Mouse (Mus musculus): Measurements from ENCODE around the gene Clcnkb.
A peak's percentile ranks its signal among the peaks of the same experiment; 100 is the strongest.

Clcnkb gene

DNA sequence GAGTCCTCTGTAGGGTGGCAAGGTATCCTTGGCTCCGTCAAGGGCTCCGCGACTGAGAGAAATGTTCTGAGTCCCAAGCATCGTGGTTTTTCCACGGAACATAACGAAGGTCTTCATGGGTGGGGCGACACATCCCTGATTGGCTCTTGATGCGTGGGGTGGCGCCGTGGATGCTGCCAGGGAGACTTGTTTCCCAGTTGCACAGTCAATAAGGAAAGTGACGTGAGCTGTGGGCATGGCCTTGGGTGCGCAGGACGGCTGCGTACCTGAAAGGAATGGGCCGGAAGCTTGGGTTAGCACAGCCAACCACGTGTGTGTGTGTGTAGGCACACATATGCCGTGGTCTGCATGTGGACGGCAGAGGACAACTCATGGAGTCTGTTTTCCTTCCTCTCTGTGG lies 17.4 kb upstream of the Clcnkb start:
- DNase-seq (ENCODE audit: low spot score in 2 of 2): no peak

DNA sequence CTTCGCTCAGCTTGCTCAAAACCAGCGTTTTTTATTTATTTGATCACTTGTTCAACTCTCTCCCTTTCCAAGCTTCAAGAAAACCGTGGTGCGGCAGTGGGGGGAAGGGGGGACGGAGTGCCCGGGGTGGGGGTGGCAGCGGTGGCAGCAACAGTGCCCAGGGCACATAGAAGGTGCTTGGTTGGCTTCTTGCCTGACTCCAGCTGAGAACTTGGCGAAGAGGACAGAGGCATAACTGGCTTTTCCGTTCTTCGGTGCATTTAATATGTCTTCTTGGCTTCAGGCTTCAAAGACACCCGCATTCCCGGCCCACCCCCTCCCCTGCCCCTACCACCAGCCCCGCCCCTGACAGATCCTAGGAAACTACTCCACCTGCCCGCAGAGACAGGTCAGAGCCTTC lies 16.9 kb upstream of the Clcnkb start:
- no peak for DNase-seq (ENCODE audit: low spot score in 2 of 2)

DNA sequence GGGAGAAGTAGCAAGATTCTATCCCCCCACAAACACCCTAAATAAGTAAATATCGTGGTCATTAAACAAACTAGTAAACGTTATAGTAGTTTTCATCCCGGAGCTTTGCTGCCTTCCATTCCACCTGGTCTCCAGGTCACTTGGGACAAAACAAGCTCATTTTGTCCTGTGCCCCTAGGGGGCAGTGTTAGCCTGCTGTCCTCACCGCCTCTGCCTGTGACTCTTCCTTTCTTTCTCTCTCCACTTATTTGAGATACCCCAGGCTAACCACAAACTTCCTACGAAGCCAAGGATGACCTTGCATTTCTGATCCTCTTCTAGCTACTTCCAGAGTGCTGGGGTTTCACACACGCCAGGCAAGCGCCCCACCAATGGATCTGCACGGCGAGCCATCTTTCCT lies 15.2 kb upstream of the Clcnkb start:
- peak in 1 of 2 experiments; percentile 47 for DNase-seq (ENCODE audit: low spot score in 2 of 2)

DNA sequence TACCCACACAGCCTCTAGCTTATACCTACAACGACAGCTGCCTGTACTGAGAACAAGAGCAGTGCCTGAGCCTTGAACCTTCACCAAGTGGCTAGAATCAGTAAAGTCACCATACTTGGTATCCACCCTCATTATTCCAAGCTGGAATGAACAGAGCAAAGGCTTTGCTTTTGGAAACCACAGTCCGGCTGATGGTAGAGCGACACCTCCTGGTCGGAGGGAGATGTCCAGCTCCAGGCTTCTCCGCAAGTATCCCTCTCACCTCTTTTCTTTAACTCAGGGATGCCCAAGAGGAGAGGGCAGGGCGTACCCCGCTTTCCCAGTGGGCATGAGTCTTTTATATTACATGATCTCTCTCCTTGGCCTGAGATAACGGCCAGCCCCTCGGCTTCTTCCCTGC lies 14.0 kb upstream of the Clcnkb start:
- no peak for DNase-seq (ENCODE audit: low spot score in 2 of 2)

DNA sequence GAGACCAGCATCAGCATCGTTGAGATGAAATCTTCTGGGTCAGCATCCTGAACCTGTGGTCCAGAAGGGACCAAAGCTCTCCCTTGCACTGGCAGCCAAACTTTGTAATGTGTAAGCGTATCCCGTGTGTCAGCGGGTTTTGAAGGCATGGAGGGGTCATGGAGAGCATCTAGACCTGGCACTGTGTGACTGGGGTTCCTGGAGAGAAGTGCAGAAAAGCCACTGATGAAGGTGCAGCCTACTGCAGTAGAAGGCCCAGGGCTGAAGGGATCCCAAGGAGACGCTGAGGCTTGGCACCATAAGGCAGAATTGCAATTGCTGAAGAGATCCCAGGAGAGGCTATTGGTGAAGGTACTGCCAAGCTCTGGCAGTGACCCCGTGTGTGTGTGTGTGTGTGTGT lies 13.6 kb upstream of the Clcnkb start:
- DNase-seq (ENCODE audit: low spot score in 2 of 2): no peak

DNA sequence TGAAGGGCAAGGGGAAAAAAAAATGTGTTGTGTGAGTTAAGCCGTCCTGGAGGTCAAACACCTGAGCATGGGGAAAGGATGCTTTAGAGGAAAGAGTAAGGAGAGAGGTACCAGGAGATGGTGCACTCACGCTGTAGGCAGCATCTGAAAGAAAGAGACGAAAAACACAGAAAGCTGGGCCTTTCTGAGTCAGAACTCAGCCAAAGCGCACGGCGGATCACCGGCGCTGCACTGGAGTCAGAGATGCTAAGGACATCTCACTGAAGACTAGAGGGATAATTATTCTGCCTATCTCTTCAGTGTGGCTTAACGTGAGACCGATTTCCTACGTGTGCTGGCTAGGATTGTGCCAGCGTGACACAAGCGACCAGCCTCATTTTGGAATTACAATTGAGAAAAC lies 12.1 kb upstream of the Clcnkb start:
- no peak for DNase-seq (ENCODE audit: low spot score in 2 of 2)

DNA sequence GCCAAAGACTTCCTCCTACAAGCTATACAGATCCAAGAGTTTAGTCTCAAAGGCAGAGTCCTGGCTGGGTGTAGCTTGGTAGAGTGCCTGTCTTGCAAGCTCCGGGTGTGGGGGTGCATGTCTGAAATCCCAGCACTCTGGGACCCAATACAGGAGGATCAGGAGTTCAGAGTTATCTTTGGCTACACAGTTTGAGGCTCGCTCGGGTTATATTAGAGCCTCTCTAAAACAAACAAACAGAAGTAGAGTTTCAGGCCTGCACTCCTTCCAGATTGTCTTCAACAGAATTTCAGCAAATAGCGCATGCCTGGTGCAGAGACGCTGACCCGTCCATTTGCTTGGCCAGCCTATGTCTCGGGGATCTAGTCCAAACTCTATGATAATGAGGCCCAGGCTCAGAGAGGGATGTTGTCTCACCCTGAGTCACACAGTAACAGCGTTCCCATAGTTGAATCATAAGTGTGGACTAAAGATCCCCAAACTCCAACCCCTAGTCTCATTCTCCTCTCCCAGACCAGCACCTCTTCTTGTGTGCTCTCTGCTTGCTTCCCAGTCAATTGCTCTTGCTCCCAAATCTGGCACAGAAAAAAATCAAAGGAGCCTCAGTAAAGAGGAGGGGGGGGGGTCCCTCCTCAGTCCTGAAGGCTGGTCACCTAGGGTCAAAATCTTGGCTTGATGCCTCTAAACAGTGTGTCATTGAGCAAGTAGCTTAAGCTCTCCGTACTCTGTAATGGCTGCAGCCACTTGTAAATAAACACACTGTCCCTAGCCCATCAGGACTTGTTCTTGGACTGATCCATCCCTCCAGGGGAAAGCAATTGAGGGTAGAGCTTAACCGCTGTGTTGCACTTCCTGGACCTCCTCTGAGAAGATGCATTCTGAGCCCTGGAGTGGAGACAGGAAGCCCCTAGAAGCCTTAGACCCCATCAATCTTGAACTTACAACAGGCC lies 11.3 kb upstream of the Clcnkb start:
- no peak for DNase-seq (ENCODE audit: low spot score in 2 of 2)

DNA sequence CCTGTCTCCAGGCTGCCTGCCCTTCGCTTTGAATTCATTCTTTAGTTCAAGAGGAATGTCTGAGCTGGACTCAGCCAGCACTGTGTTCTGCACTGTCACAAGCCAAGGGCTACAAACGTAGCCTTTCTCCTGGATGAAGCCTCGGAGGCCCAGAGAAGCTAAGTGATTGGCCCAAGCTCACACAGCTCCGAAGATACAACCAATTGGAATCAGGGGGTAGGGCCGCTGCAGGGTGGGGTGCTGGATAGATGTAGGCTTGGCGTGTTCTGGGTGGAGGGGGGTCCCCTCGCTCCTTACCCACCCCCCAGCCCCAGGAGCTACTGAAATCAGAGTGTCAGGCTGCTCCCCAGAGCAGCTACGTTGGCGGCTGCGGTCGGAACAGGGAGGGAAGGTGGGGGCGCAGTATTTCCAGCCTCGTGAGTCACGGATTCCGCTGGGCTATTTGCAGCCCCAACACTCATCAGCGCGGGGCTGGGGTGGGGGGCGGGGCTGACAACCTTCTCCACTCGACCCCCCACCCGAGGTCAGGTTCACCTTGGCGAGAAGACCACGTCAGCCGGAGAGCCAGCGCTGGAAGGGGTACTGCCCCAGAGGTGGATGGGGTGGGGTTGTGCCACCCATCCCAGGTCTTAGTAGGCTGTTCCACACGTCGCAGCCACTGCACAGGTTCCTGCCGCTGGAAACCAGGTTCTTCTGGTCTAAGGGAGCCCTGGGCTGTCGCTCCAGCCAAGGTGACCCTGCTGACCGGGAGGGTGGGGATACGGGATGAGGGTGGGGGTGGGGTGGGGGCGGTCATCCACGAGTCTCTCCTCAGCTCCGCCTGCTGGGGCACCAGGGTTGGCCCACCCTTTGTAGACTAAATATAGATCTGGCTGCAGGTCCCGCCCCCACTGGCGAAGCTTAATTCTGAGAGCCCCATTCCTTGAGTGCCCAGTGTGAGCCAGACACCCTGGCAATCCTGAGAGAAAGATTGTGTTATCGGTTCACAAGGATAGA lies 10.0 kb upstream of the Clcnkb start:
- peak; percentile 71 to 78 for DNase-seq (ENCODE audit: low spot score in 2 of 2)

DNA sequence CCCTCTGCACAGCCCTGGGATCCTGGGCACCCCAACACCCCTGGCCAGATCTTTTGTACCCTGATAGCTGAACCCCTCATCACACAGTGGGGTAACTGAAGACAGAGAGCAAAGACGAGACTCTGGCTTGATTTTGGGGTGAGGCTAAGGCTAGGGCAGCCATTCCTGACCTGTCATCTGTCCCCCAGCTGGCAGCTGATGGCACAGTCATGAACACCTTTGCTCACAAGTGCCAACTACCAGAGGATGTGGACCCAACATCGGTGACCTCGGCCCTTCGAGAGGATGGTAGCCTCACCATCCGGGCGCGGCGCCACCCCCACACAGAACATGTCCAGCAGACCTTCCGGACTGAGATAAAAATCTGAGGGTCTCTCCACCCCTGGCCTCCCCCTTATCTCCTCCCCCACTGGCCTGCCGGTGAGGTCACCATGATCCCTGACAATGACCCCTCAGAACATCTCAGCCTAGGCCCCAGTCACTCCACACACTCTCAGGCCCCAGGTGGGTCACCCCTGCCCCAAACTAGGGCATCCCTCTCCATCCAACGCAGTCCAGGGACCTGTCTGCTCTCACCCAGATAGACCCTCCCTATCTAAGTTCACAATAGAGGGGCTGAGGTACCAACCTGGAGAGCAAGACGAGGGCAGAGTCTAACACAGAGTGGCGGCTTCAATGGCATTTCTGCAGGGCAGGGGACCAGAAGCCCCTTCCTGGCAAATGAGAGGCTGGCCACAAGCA lies 8.0 kb upstream of the Clcnkb start:
- no peak for DNase-seq (ENCODE audit: low spot score in 2 of 2)

DNA sequence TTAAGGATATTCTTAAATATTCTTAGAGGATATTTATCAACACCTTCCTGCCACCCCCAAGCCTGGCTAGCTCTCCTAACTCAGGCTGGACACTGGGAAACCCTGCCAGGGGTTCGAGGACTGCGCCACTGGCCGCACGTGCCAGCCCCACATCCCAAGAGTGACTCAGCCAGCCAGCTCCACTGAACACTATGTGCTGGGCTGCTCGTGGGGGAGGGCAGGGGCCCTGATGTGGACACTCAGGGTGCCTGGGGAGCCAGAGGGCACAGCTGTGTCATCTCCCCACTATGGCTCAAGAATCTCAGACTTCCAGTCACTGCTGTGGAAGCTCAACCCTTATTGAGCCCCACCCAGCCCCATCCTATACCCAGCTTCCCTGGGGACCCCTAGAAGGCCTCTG lies 7.5 kb upstream of the Clcnkb start:
- DNase-seq (ENCODE audit: low spot score in 2 of 2): no peak

DNA sequence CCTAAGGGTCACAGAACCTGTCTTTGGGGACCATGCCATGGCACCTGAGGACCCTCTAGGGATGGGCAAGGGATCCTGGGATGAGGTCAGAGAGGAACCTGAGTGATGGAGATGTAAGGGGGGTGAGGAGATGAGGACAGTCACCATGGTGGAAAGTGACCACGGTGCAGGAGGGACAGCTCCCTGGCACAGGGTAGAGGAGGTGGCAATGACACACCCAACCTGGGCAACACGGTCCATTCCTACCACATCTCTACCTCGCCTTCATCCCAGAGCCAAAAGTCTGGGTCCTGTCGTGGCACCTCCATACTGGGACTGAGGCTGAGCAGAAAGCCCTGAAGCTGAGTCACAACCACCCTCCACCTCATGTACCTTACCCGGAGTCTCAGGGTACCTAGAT lies 7.0 kb upstream of the Clcnkb start:
- DNase-seq (ENCODE audit: low spot score in 2 of 2): no peak

DNA sequence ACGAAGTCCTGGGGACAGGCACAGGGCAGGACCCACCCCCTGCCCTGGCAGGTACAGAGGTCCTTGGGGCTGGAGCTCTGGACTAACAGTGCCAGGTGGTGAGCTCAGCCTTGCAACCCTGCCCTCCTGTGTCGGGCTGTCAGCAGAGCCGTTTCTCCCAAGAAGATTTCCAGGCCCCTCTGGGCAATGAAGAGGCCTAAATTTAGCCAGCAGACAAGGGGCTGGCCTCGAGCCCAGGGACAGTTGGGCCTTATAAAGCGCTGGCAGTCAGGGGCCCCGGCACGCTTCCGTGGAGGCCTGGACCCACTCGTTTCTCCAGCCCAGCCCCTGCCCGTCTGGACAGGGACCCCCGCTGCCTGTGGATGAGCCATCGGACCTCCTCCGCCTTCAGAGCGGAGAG lies 5.6 kb upstream of the Clcnkb start:
- no peak for DNase-seq (ENCODE audit: low spot score in 2 of 2)

DNA sequence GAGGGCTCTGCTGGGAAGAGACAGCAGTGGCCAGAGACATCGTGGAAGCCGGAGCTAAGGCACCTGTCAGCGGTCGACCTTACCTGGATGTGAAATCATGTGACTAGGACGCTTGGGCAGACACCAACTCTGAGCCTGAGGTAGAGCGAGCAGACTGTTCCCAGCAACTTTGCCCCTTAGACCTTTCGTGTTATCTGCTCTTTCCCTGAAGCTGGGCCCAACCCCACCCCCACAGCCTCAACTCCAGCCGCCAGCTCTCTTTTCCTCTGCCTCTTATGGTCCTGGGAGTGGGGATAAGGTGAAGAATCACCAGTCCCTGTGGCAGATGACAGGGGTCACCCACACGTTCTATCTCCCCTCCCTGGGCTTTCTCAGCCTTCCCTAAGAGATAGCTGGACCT lies 5.1 kb upstream of the Clcnkb start:
- no peak for DNase-seq (ENCODE audit: low spot score in 2 of 2)

DNA sequence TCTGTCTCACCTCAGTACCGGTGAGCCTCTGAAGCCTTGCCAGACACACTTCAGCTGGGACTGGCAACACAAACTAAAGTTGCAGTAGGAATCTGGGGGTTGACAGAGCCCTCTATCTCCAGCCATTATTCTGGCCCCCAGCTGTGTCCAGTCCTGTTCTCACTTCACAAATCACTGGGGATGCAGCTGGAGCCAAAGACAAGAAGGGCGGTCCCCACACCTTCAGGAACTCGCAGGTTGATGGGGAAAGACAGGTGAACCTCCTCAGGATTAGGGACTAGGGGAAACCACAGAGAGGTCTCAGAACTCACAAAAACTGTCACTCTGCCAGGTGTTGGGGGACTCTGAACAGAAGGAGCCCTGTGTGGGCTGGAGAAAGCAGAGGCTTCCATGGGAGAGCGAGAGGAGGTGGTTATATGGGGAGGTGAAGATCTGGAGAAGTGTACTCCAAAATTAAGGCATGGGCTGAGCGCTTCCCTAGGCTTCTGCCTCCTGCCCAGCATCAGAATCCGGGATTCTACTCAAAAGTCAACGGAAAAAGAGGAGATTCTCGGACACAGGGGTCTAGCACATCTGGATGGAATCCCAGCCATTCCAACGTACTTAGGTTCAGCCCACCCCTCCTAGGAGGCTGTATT lies 4.5 kb upstream of the Clcnkb start, which contains the start of gene Hspb7:
Gene Hspb7, plus strand, starts transcription at position 588 of the 638 bp plus-strand sequence.
- no peak for DNase-seq (ENCODE audit: low spot score in 2 of 2)

DNA sequence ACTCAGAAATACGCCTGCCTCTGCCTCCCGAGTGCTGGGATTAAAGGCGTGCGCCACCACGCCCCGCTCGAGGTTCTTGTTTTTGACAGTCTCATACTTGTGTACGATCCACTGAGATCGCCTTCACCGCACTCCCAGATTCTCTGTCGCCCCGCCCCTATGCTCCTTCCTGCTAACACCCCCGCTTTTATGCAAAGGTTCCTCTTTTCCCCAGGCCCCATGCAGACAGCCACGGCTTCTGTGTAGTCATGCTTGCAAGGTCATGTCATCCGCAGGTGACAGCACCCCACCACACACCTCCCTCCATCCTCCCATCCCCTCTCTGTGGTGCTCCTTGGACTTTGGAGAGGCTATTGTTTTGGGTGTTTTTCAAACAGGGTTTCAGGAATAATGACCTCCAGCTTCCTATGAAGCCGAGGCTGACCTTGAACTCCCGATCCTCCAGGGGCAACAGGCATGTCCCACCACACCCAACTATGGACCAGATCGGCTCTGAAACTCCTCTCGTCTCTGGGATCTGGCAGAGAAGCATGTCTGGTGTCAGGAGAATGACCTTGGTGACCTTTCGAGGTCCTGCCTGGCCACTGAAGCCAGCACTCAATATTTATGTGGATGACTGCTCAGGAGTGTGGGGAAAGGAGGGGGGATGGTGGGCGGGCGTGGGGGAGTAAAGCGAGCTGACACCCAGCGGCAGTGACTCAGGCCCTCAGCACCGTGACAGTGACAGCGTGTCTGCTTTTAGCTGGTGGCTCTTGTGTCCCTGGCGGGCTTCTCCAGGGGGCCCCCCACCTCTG lies 3.8 kb upstream of the Clcnkb start:
- DNase-seq (ENCODE audit: low spot score in 2 of 2): no peak

DNA sequence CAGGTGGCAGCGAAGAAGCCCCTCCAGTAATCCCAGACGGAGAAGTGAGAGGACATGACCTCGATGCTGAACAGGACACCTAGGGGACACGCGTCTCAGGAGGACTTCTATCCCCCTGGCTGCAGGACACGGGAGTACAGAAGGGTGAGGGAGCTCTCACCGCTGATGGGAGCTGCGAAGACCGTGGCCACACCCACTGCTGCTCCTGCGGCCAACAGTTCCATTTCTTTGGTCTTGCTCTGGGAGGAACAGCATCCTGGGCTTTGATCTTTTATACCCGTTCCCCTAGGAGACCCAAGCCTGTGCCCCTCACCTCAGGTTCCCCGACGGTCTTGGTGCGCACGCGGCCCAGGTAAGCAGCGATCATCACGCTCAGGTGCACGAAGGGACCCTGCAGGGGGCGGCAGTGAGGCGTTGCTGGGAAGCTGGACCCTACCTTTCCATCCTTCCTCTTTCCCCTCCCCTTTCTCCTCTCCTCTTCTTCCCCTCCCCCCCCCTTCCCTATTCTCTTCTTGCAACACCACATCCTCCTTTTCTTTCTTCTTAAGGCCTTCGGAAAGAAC lies 4.3 kb downstream of the Clcnkb start:
- no peak for DNase-seq (ENCODE audit: low spot score in 2 of 2)

DNA sequence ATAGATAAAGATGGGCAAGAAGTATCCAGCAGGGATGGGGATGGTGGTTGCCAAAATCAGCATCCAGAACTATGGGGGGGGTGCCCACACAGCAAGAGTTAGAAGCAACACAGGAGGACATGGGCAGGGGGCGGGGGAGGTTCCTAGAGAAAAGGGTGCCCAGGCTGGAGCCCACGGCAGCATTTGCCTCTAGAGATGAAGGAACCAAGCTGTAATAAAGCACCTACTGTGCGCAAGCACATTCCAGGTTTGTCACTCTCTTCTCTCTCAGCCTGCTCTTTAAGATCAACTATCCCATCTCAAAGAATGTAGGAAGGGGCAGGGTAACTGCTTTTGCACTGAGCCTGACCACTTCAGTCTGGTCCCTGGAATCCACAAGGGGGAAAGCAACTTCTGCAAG lies 7.2 kb downstream of the Clcnkb start:
- no peak for DNase-seq (ENCODE audit: low spot score in 2 of 2)

DNA sequence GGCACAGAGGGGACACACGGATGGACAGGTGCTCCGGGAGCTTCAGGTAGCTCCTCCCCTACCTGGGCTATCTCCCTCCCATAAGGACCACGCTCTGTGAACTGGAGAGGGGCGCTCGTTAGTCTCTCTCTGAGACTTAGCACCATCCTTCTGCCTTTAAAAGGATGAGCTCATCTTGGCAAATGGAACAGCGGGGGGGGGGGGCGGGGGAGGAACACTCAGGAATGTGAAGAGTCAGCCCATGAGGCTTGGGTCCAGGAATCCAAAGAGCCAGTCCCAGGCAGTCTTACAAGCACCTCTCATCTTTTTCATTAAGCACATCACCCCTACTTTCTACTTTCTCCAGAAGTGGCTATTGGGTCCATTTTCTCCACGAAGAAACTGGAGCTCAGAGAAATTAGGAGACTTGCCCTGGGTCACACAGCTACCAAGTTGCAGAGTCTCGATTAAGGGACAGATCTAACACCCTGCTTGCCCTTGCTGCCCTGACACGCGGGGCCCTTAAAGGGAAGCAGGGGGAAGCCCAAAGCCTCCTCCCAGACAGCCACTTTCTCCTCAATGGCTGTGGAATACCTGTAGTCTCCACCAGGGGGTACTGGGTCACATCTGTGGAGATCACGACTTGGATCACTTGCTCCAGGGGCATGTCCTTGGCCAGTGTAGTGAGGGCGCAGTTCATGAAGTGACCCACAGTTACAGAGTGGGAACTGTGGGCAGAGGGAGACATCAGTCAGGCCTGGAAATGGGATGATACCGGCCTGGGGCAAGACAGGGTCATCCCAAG lies 9.1 kb downstream of the Clcnkb start:
- DNase-seq (ENCODE audit: low spot score in 2 of 2): no peak

DNA sequence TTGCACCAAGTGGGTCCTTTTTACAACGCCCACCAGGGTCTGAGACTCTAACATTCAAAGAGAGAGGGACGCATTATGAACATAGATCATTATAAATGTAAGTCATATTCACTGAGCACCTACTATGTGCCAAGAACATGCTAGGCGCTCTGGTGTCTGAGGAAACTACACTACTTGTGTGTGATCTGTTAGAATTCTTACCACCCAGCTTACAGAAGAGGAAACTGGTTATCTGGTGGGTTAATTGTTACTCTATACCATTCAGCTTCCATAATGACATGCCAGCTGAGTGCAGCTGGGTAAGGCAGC lies 10.5 kb downstream of the Clcnkb start:
- DNase-seq (ENCODE audit: low spot score in 2 of 2): no peak
